Mouse (Mus musculus) layer of hippocampus, postnatal 14 days (tissue): Measurements from ENCODE around the gene Khdrbs1. TPM values are rescaled to one million over a fixed set of nuclear protein-coding genes. Genes with fewer than 3 reads are reported as not detected.
"Not testable (repeated sequence)": the region's sequence is repeated elsewhere in the genome, so short reads cannot be mapped to it uniquely, and the experiment has no call there.

Experiments
- DNase-seq, 2 experiments: peaks; one replicate each; pipeline ENCODE4 v3.0.0; 2021 to 2022; ENCODE audit warnings: low spot score in 2 of 2, mixed read lengths in 1 of 2
- long read RNA-seq, 2 experiments: library from polyadenylated mRNA; stranded (forward); transcript quantifications; one replicate each; pipeline ENCODE4 v2.0.0; 2021
- total RNA-seq, 2 experiments: library from RNA; stranded (reverse); gene quantifications; 2 replicates each; pipeline ENCODE4 v1.2.3; 2021

Khdrbs1 gene
- total RNA-seq = 10 to 100 TPM; 83.3 to 85.6 TPM
- long read RNA-seq, experiment 1, transcript Khdrbs1-201 (9 exons, 3,738 nt) = major isoform, 46 of 58 reads
- long read RNA-seq, experiment 1, partial matches to known transcripts = 8 of 58 reads
- long read RNA-seq, experiment 1, other reads (novel, unspliced or antisense) = 2 of 58 reads
- long read RNA-seq, experiment 2, transcript Khdrbs1-201 (9 exons, 3,738 nt) = major isoform, 56 of 79 reads
- long read RNA-seq, experiment 2, partial matches to known transcripts = 12 of 79 reads
- long read RNA-seq, experiment 2, other reads (novel, unspliced or antisense) = 9 of 79 reads

GRCm38 (mm10) chr4:129742232-129743009, at the start of gene Khdrbs1:
Gene Khdrbs1 (minus strand): TSS chr4:129742303.
- DNase-seq = peak; percentile 96 to 97

- DNase-seq = peak in 1 of 2 experiments; percentile 53
Measured at GRCm38 (mm10) chr4:129791399-129791798, 49.3 kb upstream of the Khdrbs1 start.

GRCm38 (mm10) chr4:129790475-129790874, 48.4 kb upstream of the Khdrbs1 start:
- DNase-seq = no peak

GRCm38 (mm10) chr4:129789635-129790034, 47.5 kb upstream of the Khdrbs1 start:
- DNase-seq = no peak

- no peak for DNase-seq
Measured at GRCm38 (mm10) chr4:129788693-129789092, 46.6 kb upstream of the Khdrbs1 start.

- peak; percentile 71 to 92 for DNase-seq
Measured at GRCm38 (mm10) chr4:129785178-129785577, 43.1 kb upstream of the Khdrbs1 start.

GRCm38 (mm10) chr4:129783506-129783905, 41.4 kb upstream of the Khdrbs1 start:
- DNase-seq = no peak

- DNase-seq = no peak
Measured at GRCm38 (mm10) chr4:129782857-129783331, 40.8 kb upstream of the Khdrbs1 start.

GRCm38 (mm10) chr4:129781881-129782675, 40.0 kb upstream of the Khdrbs1 start:
- peak; percentile 22 to 43 for DNase-seq

GRCm38 (mm10) chr4:129771672-129772521, 29.8 kb upstream of the Khdrbs1 start:
- DNase-seq = peak in 1 of 2 experiments; percentile 15

GRCm38 (mm10) chr4:129771314-129771671, 29.2 kb upstream of the Khdrbs1 start:
- peak in 1 of 2 experiments; percentile 12 for DNase-seq

GRCm38 (mm10) chr4:129770600-129770999, 28.5 kb upstream of the Khdrbs1 start:
- DNase-seq = no peak

GRCm38 (mm10) chr4:129768742-129769141, 26.6 kb upstream of the Khdrbs1 start:
- not testable (repeated sequence) for DNase-seq

GRCm38 (mm10) chr4:129767782-129768181, 25.7 kb upstream of the Khdrbs1 start:
- no peak for DNase-seq

GRCm38 (mm10) chr4:129765351-129765750, 23.2 kb upstream of the Khdrbs1 start:
- no peak for DNase-seq

GRCm38 (mm10) chr4:129762496-129762895, 20.4 kb upstream of the Khdrbs1 start:
- DNase-seq = not testable (repeated sequence)

- no peak for DNase-seq
Measured at GRCm38 (mm10) chr4:129761606-129762005, 19.5 kb upstream of the Khdrbs1 start.

GRCm38 (mm10) chr4:129755455-129755854, 13.4 kb upstream of the Khdrbs1 start:
- DNase-seq = no peak

GRCm38 (mm10) chr4:129754742-129755141, 12.6 kb upstream of the Khdrbs1 start:
- DNase-seq = no peak

- DNase-seq = no peak
Measured at GRCm38 (mm10) chr4:129750430-129750829, 8.3 kb upstream of the Khdrbs1 start.
